Mouse (Mus musculus) small intestine, adult 2 months (tissue): ENCODE results near the gene Rbm34.

Source experiments
- CTCF ChIP-seq: fragments of 200-500 bp; IDR thresholded peaks from 2 replicates; pipeline ENCODE4 v1.5.1; 2012; ENCODE audit warnings: low read depth, mild to moderate bottlenecking, control low read depth, inconsistent platforms, low read length, moderate library complexity, mixed read lengths; ENCODE audit not compliant: insufficient replicate concordance, insufficient read length; ENCODE audit errors: extremely low read depth
- POLR2A ChIP-seq: fragments of 200-500 bp; IDR thresholded peaks from 2 replicates; pipeline ENCODE4 v1.6.1; 2012; ENCODE audit warnings: low read depth, mild to moderate bottlenecking, control low read depth, inconsistent platforms, low read length, moderate library complexity

DNA sequence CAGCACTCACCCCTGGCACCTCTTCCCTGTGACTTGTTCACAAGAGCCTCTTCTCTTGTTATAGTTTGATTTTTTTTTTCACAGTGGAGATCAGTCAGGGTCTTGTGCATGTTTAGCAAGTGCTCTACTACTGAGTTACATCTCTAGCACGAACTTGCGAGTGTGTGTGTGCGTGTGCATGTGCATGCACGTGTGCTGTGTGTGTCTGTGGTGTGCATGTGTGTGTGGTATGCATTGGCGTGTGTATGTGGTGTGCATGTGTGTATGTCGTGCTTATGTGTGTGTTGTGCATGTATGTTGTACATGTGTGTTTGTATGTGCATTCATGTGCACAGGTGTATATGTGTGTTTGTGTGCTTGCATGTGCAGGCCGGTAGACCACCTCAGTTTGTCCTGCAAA is 47.9 kb downstream of the Rbm34 start:
- TF ChIP-seq CTCF, result no peak
- no peak for TF ChIP-seq POLR2A
